Mouse (Mus musculus): ENCODE data around the gene Vmn1r232.

The Vmn1r232 gene

GRCm38 (mm10) chr17:20919614-20920013 is at the start of gene Vmn1r232:
TSS of gene Vmn1r232 (minus strand) at chr17:20919714.
- DNase-seq (ENCODE audit: extremely low read depth, low read depth, low spot score): no peak

GRCm38 (mm10) chr17:20966681-20967080 is 47.2 kb upstream of the Vmn1r232 start:
- no peak for DNase-seq (ENCODE audit: extremely low read depth, low read depth, low spot score)

- DNase-seq (ENCODE audit: extremely low read depth, low read depth, low spot score): no peak
Measured at GRCm38 (mm10) chr17:20965421-20965820, 45.9 kb upstream of the Vmn1r232 start.

GRCm38 (mm10) chr17:20960386-20960785 is 40.9 kb upstream of the Vmn1r232 start:
- DNase-seq (ENCODE audit: extremely low read depth, low read depth, low spot score): no peak

GRCm38 (mm10) chr17:20946636-20947035 is 27.1 kb upstream of the Vmn1r232 start:
- DNase-seq (ENCODE audit: extremely low read depth, low read depth, low spot score): no peak

GRCm38 (mm10) chr17:20946026-20946565 is 26.6 kb upstream of the Vmn1r232 start:
- DNase-seq (ENCODE audit: extremely low read depth, low read depth, low spot score): no peak

- peak; percentile 99 for DNase-seq (ENCODE audit: extremely low read depth, low read depth, low spot score)
Measured at GRCm38 (mm10) chr17:20944985-20945891, 25.7 kb upstream of the Vmn1r232 start, which contains the start of gene Ppp2r1a. TSS of gene Ppp2r1a (plus strand) at chr17:20945311.

GRCm38 (mm10) chr17:20944226-20944625 is 24.7 kb upstream of the Vmn1r232 start:
- no peak for DNase-seq (ENCODE audit: extremely low read depth, low read depth, low spot score)

GRCm38 (mm10) chr17:20904991-20905390 is 14.5 kb downstream of the Vmn1r232 start, which contains the start of gene Vmn1r231:
TSS of gene Vmn1r231 (minus strand) at chr17:20905091.
- no peak for DNase-seq (ENCODE audit: extremely low read depth, low read depth, low spot score)

Measured in fat pad, adult 2 months (tissue).